Mouse (Mus musculus) heart, embryonic 15.5 days (tissue): ENCODE measurements around the gene Gak. TPM values are rescaled to one million over a fixed set of nuclear protein-coding genes. Genes with fewer than 3 reads are reported as not detected.

Source experiments
- ATAC-seq: fragments of 200-750 bp; cut with Nextera tagmentation; replicated peaks from 2 replicates; pipeline ENCODE4 v1.8.0; 2017; ENCODE audit warnings: low read depth, moderate TSS enrichment; ENCODE audit not compliant: insufficient number of reproducible peaks, insufficient read depth, low FRiP score
- H3K27ac ChIP-seq: fragments of 300-500 bp; sonication (generic); 2 replicates; pipeline ENCODE4 v1.5.1; 2015; ENCODE audit warnings: mild to moderate bottlenecking, inconsistent platforms
- H3K27me3 ChIP-seq: fragments of 300-500 bp; sonication (generic); 2 replicates; pipeline ENCODE4 v1.6.1; 2015; ENCODE audit warnings: inconsistent platforms
- H3K36me3 ChIP-seq: fragments of 300-500 bp; sonication (generic); 2 replicates; pipeline ENCODE4 v1.6.1; 2015; ENCODE audit warnings: mild to moderate bottlenecking, inconsistent platforms
- H3K4me1 ChIP-seq: fragments of 300-500 bp; sonication (generic); replicated peaks from 2 replicates; pipeline ENCODE4 v1.6.1; 2015; ENCODE audit warnings: inconsistent platforms
- H3K4me2 ChIP-seq: fragments of 300-500 bp; sonication (generic); 2 replicates; pipeline ENCODE4 v1.6.1; 2015; ENCODE audit warnings: inconsistent platforms, mild to moderate bottlenecking, moderate library complexity
- H3K4me3 ChIP-seq: fragments of 300-500 bp; sonication (generic); 2 replicates; pipeline ENCODE4 v1.5.1; 2015; ENCODE audit warnings: mild to moderate bottlenecking, inconsistent platforms
- H3K9ac ChIP-seq: fragments of 300-500 bp; sonication (generic); 2 replicates; pipeline ENCODE4 v1.6.1; 2015; ENCODE audit warnings: mild to moderate bottlenecking, inconsistent platforms
- H3K9me3 ChIP-seq: fragments of 300-500 bp; sonication (generic); replicated peaks from 2 replicates; pipeline ENCODE4 v1.6.1; 2016; ENCODE audit warnings: inconsistent platforms
- WGBS: fragments of 180-500 bp; shearing (Covaris S2); methylation state at CpG from one replicate; pipeline ENCODE4 v1.1.7; 2015; ENCODE audit warnings: mixed read lengths; 5-methylcytosine and 5-hydroxymethylcytosine counted together
- polyA plus RNA-seq: library from polyadenylated mRNA; unstranded; fragments of >200 nt; fragmentation: Nextera tagmentation; extraction: Ambion mirVana; gene quantifications from 2 replicates; pipeline ENCODE4 v1.2.1, GENCODE M21; 2015

The Gak gene
- polyA plus RNA-seq, 1 experiment from 2014 or later: 23.6 TPM

GRCm38 (mm10) chr5:108655891-108656650, 26.5 kb upstream of the Gak start:
- no peaks in the 10 kb centered on the region for H3K27me3 ChIP-seq
- H3K9ac ChIP-seq: no peak overlapping the region
- no peak overlapping the region for H3K4me2 ChIP-seq
- peaks cover 12% of the 10 kb centered on the region for H3K4me1 ChIP-seq
- H3K27ac ChIP-seq: no peak overlapping the region
- H3K36me3 ChIP-seq: peaks cover 37% of the 10 kb centered on the region
- WGBS: 86% methylated on average over 15 of the region's 15 CpGs
- no peak overlapping the region for H3K4me3 ChIP-seq
- H3K9me3 ChIP-seq: no peaks in the 10 kb centered on the region
- ATAC-seq: no peak

DNA sequence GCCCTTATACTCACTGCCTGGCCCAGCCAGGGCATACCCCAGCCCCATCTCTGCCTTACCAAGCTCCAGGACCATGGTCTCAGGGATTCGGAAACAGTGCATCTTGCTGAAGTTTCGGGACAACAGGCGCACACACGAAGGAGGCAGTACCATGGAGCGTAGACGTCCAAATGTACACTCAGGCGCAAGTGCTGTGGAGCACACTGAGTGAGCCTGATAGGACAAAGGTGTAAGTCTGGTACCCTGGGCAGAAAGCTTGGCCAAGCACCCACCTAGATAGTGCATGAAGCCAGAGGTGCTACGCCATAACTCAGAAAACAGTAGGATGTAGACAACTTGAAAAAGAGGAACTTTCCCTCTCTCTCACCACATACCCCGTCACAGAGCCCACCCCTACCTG, 25.8 kb upstream of the Gak start:
- Histone ChIP-seq H3K4me2 (no peak overlapping the region), H3K4me3 (no peak overlapping the region), H3K36me3 (peaks cover 43% of the 10 kb centered on the region), H3K9ac (no peak overlapping the region), H3K9me3 (no peaks in the 10 kb centered on the region), H3K27me3 (no peaks in the 10 kb centered on the region), H3K27ac (no peak overlapping the region), H3K4me1 (peaks cover 9% of the 10 kb centered on the region)
- 93% methylated on average over 9 of the region's 9 CpGs for WGBS
- no peak for ATAC-seq

DNA sequence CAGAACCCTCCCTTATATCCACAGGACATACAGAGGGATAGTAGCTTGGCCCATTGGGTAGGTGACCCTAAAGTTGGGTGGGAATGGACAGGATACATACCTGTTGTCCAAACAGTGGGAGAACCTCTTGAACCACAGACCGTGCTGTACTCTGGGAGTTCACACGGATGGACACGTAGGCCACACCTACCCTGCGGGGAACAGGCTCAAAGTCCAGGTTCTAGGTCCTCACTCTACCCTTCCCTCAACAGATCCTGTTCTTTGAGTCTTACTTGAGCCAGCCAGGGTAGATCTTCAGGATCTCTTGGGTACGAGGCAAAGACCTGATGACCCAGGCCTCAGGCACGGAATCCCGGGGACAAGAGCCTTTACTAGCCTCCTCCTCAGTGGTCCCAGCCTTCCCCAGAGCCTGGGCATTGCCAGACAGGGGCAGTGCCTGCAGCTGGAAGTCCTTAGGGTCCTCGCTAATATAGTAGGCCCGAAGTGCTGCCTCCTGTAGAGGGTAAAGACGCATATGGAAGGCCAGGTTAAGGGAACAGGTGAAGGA, 25.0 kb upstream of the Gak start:
- no peaks in the 10 kb centered on the region for H3K9me3 ChIP-seq
- no peak overlapping the region for H3K4me2 ChIP-seq
- 93% methylated on average over 10 of the region's 10 CpGs for WGBS
- peaks cover 51% of the 10 kb centered on the region for H3K36me3 ChIP-seq
- ATAC-seq: no peak
- H3K4me3 ChIP-seq: no peak overlapping the region
- H3K4me1 ChIP-seq: peaks cover 3% of the 10 kb centered on the region
- no peaks in the 10 kb centered on the region for H3K27me3 ChIP-seq
- H3K9ac ChIP-seq: no peak overlapping the region
- no peak overlapping the region for H3K27ac ChIP-seq

DNA sequence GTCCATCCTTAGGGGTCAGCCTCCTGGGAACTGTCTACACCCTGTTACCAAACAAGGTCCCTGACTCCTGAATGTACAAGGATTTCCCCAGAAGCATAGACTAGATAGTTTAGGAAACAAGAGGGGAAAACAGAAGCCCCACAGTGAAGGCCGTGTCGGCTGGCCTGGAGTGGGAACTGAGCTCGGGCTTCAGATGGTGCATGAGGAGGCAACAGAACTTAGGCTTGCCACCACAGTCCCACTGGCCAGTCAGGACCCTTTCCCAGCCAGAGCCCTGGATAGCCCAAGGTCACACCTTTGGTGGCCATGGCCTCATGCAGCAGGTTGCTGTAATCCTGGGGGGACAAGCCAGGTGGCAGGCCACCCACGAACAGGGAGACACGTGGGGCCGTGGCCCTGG, 23.8 kb upstream of the Gak start:
- Histone ChIP-seq H3K27ac (no peak overlapping the region), H3K4me2 (no peak overlapping the region), H3K36me3 (peaks cover 62% of the 10 kb centered on the region), H3K9ac (no peak overlapping the region), H3K27me3 (no peaks in the 10 kb centered on the region), H3K4me1 (no peaks in the 10 kb centered on the region), H3K9me3 (no peaks in the 10 kb centered on the region), H3K4me3 (no peak overlapping the region)
- ATAC-seq: no peak
- WGBS: 83% methylated on average over 6 of the region's 6 CpGs

DNA sequence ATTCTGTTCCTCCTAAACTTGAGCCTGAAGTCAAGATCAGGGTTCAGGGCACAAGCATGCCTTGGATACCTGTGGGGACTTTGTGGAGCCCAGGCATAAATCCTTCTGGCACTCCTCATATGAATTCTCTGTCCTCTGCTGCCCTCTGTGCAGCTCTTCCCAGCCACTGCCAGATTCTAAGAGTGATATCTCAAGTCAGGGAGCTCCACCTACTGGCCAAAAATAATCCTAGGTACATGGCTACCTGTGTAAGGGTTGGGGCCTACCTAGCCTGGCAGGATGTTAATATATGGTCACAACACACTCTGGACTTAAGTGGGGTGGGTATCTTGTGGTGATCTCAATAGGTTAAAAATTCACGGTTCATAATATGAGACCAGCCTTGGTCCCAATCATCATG, 22.3 kb upstream of the Gak start:
- Histone ChIP-seq H3K4me1 (no peaks in the 10 kb centered on the region), H3K27ac (no peak overlapping the region), H3K9ac (no peak overlapping the region), H3K27me3 (no peaks in the 10 kb centered on the region), H3K9me3 (no peaks in the 10 kb centered on the region), H3K4me3 (no peak overlapping the region), H3K4me2 (no peak overlapping the region), H3K36me3 (peaks cover 61% of the 10 kb centered on the region)
- 56% methylated on average over 1 of the region's 1 CpGs for WGBS
- no peak for ATAC-seq

DNA sequence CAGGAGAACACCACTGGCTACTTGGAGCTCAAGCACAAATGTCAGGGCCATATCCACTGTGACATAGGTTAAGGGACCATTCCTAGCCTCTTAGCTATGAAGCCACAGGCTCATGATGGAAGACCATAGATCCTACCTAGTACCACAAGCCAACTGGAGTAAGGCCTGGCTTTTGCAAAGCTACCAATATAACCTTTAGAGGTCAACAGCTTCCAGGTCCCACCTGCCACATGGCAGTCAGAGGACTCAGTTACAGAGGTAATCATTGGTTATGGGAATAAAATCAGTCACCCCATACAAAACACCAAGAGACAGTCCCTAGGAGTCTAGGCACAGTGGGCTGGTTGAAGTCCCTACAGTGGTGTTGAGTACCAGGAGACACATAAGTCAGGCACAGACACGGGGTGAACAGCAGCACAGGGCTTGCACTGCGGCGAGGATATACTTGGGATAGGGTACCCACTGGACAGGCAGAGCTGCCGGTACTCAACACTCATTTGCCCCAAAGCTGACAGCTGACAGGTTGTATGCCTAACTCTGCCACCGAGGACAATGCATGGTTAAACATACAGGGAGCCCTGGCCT, 21.7 kb upstream of the Gak start:
- Histone ChIP-seq H3K9me3 (no peaks in the 10 kb centered on the region), H3K27me3 (no peaks in the 10 kb centered on the region), H3K4me2 (no peak overlapping the region), H3K36me3 (peaks cover 67% of the 10 kb centered on the region), H3K4me3 (no peak overlapping the region), H3K9ac (no peak overlapping the region), H3K4me1 (no peaks in the 10 kb centered on the region), H3K27ac (no peak overlapping the region)
- ATAC-seq: no peak
- 84% methylated on average over 5 of the region's 5 CpGs for WGBS

- H3K27ac ChIP-seq: no peak overlapping the region
- no peaks in the 10 kb centered on the region for H3K27me3 ChIP-seq
- ATAC-seq: no peak
- WGBS: 85% methylated on average over 7 of the region's 7 CpGs
- no peak overlapping the region for H3K4me3 ChIP-seq
- H3K9me3 ChIP-seq: no peaks in the 10 kb centered on the region
- H3K36me3 ChIP-seq: peaks cover 69% of the 10 kb centered on the region
- no peaks in the 10 kb centered on the region for H3K4me1 ChIP-seq
- H3K4me2 ChIP-seq: no peak overlapping the region
- no peak overlapping the region for H3K9ac ChIP-seq
These were observed 20.8 kb upstream of the Gak start for GRCm38 (mm10) chr5:108650341-108650740.

DNA sequence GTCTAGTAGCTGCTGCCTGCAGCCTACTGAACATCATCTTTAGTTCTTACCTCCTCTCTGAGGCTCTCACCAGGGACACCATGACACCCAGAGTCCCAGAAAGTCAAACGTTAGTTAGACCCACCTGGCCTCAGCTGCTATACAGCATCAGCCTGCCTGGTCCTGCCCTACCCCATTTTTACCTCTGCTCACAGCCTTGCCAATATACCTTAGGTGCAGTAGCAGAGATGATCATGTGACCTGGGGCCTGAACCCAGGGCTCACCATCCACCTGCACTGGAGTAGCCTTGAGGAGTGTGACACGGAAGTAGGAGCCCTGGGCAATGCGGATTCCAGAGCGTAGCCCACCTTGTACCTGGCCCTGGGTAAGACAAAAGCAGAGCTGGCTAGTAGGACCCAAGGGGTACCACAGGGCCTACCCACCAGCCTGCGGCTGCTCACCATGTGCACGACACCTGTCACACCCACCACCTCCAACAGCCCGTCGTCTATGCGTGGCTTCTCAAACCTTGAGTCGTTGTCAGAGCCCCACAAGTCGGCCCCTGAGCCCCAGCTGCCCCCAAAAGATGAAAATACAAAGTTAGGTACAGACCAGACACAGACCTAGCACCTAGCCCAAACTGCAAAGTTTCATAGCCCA, 19.5 kb upstream of the Gak start:
- no peak for ATAC-seq
- 90% methylated on average over 11 of the region's 11 CpGs for WGBS
- Histone ChIP-seq H3K27ac (no peak overlapping the region), H3K27me3 (no peaks in the 10 kb centered on the region), H3K4me2 (no peak overlapping the region), H3K9ac (no peak overlapping the region), H3K4me3 (no peak overlapping the region), H3K9me3 (no peaks in the 10 kb centered on the region), H3K4me1 (0 out of 2 replicates have a peak, but pooled peaks cover under 1% of the 10 kb centered on the region), H3K36me3 (peaks cover 64% of the 10 kb centered on the region)

GRCm38 (mm10) chr5:108647820-108648465, 18.4 kb upstream of the Gak start:
- 89% methylated on average over 2 of the region's 2 CpGs for WGBS
- no peak overlapping the region for H3K27ac ChIP-seq
- H3K9me3 ChIP-seq: no peaks in the 10 kb centered on the region
- ATAC-seq: no peak
- H3K9ac ChIP-seq: no peak overlapping the region
- H3K4me1 ChIP-seq: peaks cover 4% of the 10 kb centered on the region; the same call in 1 of the 2 replicates
- H3K27me3 ChIP-seq: no peaks in the 10 kb centered on the region
- peaks cover 54% of the 10 kb centered on the region for H3K36me3 ChIP-seq
- H3K4me2 ChIP-seq: no peak overlapping the region
- H3K4me3 ChIP-seq: no peak overlapping the region

- no peak for ATAC-seq
- 77% methylated on average over 2 of the region's 2 CpGs for WGBS
- peaks cover 53% of the 10 kb centered on the region for H3K36me3 ChIP-seq
These were observed 17.8 kb upstream of the Gak start for GRCm38 (mm10) chr5:108647311-108647710.

DNA sequence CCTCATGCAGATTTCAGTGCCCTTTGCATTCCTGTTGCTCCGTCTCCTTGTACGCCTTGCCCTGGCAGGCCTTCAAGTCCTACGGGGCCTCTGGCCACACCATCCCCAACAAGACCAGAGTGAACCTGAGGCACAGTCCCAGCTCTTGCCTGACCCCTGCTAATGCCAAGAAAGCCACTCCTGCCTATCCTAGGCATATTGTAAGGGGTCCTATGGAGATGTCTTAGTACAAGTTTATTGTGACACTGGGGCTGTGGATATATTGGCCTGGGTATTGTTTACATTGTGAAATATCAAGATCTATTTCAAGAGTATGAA, 16.7 kb upstream of the Gak start:
- Histone ChIP-seq H3K27me3 (no peaks in the 10 kb centered on the region), H3K4me2 (no peak overlapping the region), H3K27ac (no peak overlapping the region), H3K4me3 (no peak overlapping the region), H3K4me1 (peaks cover 4% of the 10 kb centered on the region; the same call in 1 of the 2 replicates), H3K36me3 (peaks cover 53% of the 10 kb centered on the region), H3K9me3 (no peaks in the 10 kb centered on the region), H3K9ac (no peak overlapping the region)
- WGBS: 81% methylated on average over 3 of the region's 3 CpGs
- no peak for ATAC-seq

More at GRCm38 (mm10) chr5:108647311-108647710, 17.8 kb upstream of the Gak start:
- Histone ChIP-seq H3K9ac (no peak overlapping the region), H3K27ac (no peak overlapping the region), H3K9me3 (no peaks in the 10 kb centered on the region), H3K4me1 (peaks cover 4% of the 10 kb centered on the region; the same call in 1 of the 2 replicates), H3K4me3 (no peak overlapping the region), H3K4me2 (no peak overlapping the region), H3K27me3 (no peaks in the 10 kb centered on the region)
